Mouse (Mus musculus) stomach, postnatal 0 days (tissue): ENCODE results near the gene Tigd3.

Experiments used
- CTCF ChIP-seq: IDR thresholded peaks from 2 replicates; pipeline ENCODE4 v1.5.1; 2016; ENCODE audit warnings: antibody characterized with exemption, low read depth, mild to moderate bottlenecking, moderate library complexity
- EP300 ChIP-seq: optimal IDR thresholded peaks from 2 replicates; pipeline ENCODE3; 2016; ENCODE audit warnings: antibody characterized with exemption

GRCm38 (mm10) chr19:5921715-5922114, 27.8 kb upstream of the Tigd3 start:
- no peak for TF ChIP-seq CTCF
- TF ChIP-seq EP300 = no peak
